Mouse (Mus musculus): ENCODE data around the gene Hoxd11. TPM values are rescaled to one million over a fixed set of nuclear protein-coding genes. Genes with fewer than 3 reads are reported as not detected.

Gene Hoxd11
- total RNA-seq, 2 experiments from 2014 or later = not detected

- DNase-seq (ENCODE audit: low spot score in 2 of 2) = no peak
- Histone ChIP-seq H3K4me3 (no peak overlapping the region), H3K27ac (no peak overlapping the region)
- no peak for TF ChIP-seq CTCF (conservative IDR thresholded peaks at IDR 0.05)
Measured at GRCm38 (mm10) chr2:74688795-74689573, 9.6 kb downstream of the Hoxd11 start.

DNA sequence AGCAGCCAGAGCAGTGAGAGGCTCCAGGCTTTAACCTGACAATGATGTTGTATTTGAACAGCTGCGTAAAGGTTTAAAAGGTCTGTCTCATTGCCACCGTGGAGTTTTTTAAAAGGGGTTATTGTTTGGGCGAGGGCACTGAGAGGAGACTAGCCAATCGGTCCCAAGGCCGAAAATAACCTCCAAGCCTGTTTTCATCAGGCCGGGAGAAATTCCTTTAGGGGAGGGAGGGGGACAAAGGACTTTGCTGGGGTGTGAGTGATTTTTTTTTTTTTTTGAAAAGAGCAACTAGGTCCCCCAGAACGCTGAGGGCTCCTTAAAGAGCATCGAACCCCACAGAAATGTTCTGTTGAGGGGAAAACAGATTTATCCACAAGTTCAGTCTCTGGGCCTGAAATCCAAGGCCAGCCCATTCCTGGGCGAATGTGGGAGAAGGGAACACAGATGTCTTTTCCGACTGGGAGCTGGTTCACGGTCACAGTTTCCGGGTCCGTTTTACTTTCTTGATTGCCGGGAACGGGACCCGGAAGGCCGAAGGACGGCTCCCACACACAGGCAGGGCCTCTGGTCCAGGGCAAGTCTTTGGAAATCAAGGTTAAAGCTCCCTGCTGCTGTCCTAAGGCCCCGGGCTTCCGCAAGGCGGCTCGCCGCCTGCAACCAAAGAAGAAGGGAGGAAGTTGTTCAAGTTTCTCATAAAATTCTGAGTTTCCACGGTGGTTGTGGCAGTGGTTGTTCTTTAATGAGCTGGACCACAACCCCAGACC, 10.4 kb downstream of the Hoxd11 start:
- no peak for TF ChIP-seq CTCF (conservative IDR thresholded peaks at IDR 0.05)
- DNase-seq (ENCODE audit: low spot score in 2 of 2) = no peak
- Histone ChIP-seq H3K4me3 (no peak overlapping the region), H3K27ac (no peak overlapping the region)

- no peak for DNase-seq (ENCODE audit: low spot score in 2 of 2)
- no peak for TF ChIP-seq CTCF (conservative IDR thresholded peaks at IDR 0.05)
- H3K4me3 ChIP-seq = no peak overlapping the region
- H3K27ac ChIP-seq = no peak overlapping the region
Measured at GRCm38 (mm10) chr2:74690338-74690716, 11.0 kb downstream of the Hoxd11 start.

DNA sequence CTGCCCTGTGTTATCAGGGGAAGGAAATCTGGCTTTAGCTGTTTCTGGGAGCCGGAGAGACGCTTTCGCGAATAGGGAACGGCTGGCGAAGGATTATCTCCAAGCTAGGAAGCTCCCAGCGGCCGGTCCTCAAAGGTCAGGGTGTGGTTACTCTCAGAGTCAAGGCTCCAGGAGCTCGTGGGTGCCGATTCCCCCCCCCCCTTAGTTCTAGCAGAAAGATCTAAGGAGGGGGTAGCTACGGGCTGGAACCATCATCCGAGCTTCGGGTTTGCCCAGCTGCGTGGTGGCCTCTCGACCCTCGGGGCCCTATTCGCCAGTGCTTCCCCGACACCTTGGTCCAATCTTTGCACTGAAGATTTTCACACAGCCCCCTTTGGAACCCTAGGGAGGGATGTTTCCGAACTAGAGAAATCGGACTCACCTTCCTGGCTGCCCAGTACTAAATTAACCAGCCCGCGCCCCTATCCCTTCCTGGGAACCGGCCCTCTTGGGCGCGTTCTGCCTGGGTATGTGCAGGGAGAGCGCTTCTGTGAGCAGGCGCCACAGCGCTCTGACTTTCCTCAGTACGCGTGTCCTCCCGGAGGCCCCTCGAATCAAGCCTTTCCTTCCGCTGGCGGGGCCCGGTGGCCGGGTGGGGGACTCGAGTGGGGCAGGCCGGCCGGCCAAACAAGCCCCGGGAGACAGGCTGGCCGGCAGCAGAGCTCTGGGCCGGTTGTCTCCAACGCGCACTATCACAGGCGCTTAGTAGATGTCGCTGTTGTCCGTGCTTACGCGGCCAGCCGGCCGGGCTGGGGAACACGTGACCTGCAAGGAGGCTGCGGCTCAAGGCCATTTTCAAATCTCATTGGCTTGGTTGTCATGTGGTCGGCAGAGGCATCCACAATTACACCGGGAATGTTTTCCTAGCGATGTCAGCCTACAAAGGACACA, 11.9 kb downstream of the Hoxd11 start, which contains the start of gene Hoxd10:
Hoxd10 (plus strand) TSS at position 903 of the 930 bp plus-strand sequence.
- no peak for DNase-seq (ENCODE audit: low spot score in 2 of 2)
- Histone ChIP-seq H3K4me3 (no peak within 1 kb of the TSS), H3K27ac (no peak within 1 kb of the TSS)
- peak; percentile 25; the same call in 1 of the 2 replicates for TF ChIP-seq CTCF (conservative IDR thresholded peaks at IDR 0.05)

- TF ChIP-seq CTCF (conservative IDR thresholded peaks at IDR 0.05) = no peak
- DNase-seq (ENCODE audit: low spot score in 2 of 2) = no peak
- H3K4me3 ChIP-seq = no peak overlapping the region
- no peak overlapping the region for H3K27ac ChIP-seq
Measured at GRCm38 (mm10) chr2:74691995-74692807, 12.8 kb downstream of the Hoxd11 start.

DNA sequence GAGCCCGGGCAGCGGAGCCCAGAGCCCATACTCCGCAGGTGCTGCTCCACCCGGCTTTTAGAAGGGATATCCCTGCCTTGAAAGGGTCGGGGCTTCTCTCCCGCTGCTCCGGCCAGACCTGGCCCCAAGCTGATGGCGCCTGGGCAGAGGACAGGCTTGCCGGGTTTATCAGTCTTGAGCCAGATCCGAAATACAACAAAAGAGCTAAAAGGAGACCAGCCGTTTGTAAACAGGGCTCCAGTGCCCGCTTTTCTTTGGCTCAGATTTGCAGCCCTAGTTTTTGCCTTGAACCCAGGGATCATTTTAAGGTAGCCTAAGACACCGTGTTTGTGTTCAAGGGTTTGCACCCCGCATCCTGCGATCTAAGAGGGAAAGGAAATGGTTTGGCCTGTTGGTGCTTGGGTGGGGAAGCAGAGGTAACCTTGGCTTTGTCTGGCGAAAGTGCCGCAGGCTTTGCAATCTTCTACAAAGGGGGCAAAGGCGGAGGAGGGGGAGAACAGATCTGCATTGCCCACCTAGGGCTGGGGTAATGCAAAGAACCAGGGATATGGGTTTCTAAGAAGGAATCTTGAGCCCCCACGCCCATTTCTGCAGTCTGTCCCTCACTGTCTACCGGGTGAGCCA, 13.6 kb downstream of the Hoxd11 start:
- no peak for DNase-seq (ENCODE audit: low spot score in 2 of 2)
- TF ChIP-seq CTCF (conservative IDR thresholded peaks at IDR 0.05) = no peak
- H3K4me3 ChIP-seq = no peak overlapping the region
- H3K27ac ChIP-seq = no peak overlapping the region

DNA sequence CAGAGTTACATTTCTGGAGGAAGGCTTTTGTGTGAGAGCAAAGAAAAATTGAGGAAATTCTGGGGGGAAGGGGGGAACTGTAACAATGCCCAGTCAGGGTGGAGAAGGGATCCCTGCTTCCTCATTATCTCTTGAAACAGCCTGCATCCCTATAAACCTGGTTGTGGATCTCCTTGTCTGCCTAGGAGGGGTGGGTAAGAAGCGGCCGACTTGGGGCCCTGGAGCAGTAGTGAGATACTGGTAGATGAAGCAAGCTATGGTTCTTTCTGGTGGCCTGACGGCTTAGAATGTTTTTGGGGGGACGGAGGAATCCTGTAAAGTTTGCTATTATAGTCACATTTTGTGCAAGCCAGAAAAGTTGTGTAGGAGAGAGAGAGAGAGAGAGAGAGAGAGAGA, 14.1 kb downstream of the Hoxd11 start:
- no peak for TF ChIP-seq CTCF (conservative IDR thresholded peaks at IDR 0.05)
- no peak for DNase-seq (ENCODE audit: low spot score in 2 of 2)
- Histone ChIP-seq H3K27ac (no peak overlapping the region), H3K4me3 (no peak overlapping the region)

DNA sequence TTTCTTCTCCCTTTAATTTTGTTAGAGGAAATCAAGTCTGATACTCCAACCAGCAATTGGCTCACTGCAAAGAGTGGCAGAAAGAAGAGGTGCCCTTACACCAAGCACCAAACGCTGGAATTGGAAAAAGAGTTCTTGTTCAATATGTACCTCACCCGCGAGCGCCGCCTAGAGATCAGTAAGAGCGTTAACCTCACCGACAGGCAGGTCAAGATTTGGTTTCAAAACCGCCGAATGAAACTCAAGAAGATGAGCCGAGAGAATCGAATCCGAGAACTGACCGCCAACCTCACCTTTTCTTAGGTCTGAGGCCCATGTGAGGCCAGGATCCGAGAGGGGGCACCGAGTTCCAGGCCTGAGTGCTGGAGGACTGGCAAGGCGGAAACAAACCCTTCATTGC, 14.7 kb downstream of the Hoxd11 start:
- DNase-seq (ENCODE audit: low spot score in 2 of 2) = no peak
- peak; percentile 45 for TF ChIP-seq CTCF (conservative IDR thresholded peaks at IDR 0.05)
- no peak overlapping the region for H3K4me3 ChIP-seq
- H3K27ac ChIP-seq = no peak overlapping the region

DNA sequence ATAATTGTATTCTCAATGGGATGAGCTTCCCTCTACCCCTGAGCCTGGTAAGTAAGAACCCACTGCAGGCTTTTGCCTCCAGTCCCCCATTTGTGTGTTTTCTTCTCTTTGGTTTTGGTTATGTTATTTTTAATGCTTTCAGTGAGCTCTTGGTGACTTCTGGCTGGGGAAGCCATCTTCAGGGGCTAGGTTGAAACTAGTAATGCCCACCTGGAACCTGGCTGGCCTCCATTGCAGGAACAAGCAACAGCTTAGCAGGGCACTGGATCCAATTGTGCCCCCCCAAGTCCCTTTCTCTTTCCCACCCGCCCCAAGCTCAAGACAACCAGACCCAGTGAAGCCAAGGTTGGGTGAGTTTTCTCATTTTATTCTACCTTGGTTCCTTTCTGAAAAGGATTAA, 16.0 kb downstream of the Hoxd11 start:
- Histone ChIP-seq H3K27ac (no peak overlapping the region), H3K4me3 (no peak overlapping the region)
- TF ChIP-seq CTCF (conservative IDR thresholded peaks at IDR 0.05) = no peak
- DNase-seq (ENCODE audit: low spot score in 2 of 2) = no peak

GRCm38 (mm10) chr2:74695813-74696430, 16.6 kb downstream of the Hoxd11 start:
- H3K27ac ChIP-seq = no peak overlapping the region
- no peak for DNase-seq (ENCODE audit: low spot score in 2 of 2)
- H3K4me3 ChIP-seq = no peak overlapping the region
- TF ChIP-seq CTCF (conservative IDR thresholded peaks at IDR 0.05) = no peak

All from layer of hippocampus, adult 2 months (tissue).